Mouse (Mus musculus) kidney, embryonic 14.5 days (tissue): ENCODE results near the gene Dnm2. TPM values are rescaled to one million over a fixed set of nuclear protein-coding genes. Genes with fewer than 3 reads are reported as not detected.

ENCODE experiments used
- ATAC-seq: fragments of 200-750 bp; cut with Nextera tagmentation; 2 replicates; pipeline ENCODE4 v1.8.0; 2017; ENCODE audit warnings: moderate number of reproducible peaks, mild to moderate bottlenecking, moderate TSS enrichment, moderate library complexity; ENCODE audit not compliant: low FRiP score, low TSS enrichment
- H3K27ac ChIP-seq: fragments of 300-500 bp; sonication (generic); 2 replicates; pipeline ENCODE4 v1.5.1; 2014; ENCODE audit warnings: low read depth, mild to moderate bottlenecking, low read length, moderate library complexity, mixed read lengths
- H3K27me3 ChIP-seq: fragments of 300-500 bp; sonication (generic); 2 replicates; pipeline ENCODE4 v1.6.1; 2014; ENCODE audit warnings: mild to moderate bottlenecking, low read length; ENCODE audit not compliant: control insufficient read depth, insufficient read depth
- H3K36me3 ChIP-seq: fragments of 300-500 bp; sonication (generic); 2 replicates; pipeline ENCODE4 v1.6.1; 2014; ENCODE audit warnings: low read length, mixed read lengths; ENCODE audit not compliant: control insufficient read depth, insufficient read depth
- H3K4me1 ChIP-seq: fragments of 300-500 bp; sonication (generic); 2 replicates; pipeline ENCODE4 v1.6.1; 2014; ENCODE audit warnings: low read length, mixed read lengths; ENCODE audit not compliant: control insufficient read depth, insufficient read depth
- H3K4me2 ChIP-seq: fragments of 300-500 bp; sonication (generic); replicated peaks from 2 replicates; pipeline ENCODE4 v1.6.1; 2014; ENCODE audit warnings: low read depth, mild to moderate bottlenecking, low read length
- H3K4me3 ChIP-seq: fragments of 300-500 bp; sonication (generic); 2 replicates; pipeline ENCODE4 v1.5.1; 2014; ENCODE audit warnings: mild to moderate bottlenecking, low read length
- H3K9ac ChIP-seq: fragments of 300-500 bp; sonication (generic); 2 replicates; pipeline ENCODE4 v1.6.1; 2014; ENCODE audit warnings: low read depth, mild to moderate bottlenecking, low read length, moderate library complexity
- H3K9me3 ChIP-seq: fragments of 300-500 bp; sonication (generic); 2 replicates; pipeline ENCODE4 v1.6.1; 2016; ENCODE audit warnings: low read length; ENCODE audit not compliant: control insufficient read depth
- WGBS: fragments of 180-500 bp; shearing (Covaris S2); extraction: QIAGEN DNeasy Blood & Tissue Kit; methylation state at CpG from one replicate; pipeline ENCODE4 v1.1.7; 2014; 5-methylcytosine and 5-hydroxymethylcytosine counted together
- microRNA-seq: library from miRNA; unstranded; fragments of <30 nt; microRNA quantifications from one replicate; pipeline ENCODE4, GENCODE M21; 2016
- polyA plus RNA-seq: library from polyadenylated mRNA; unstranded; fragments of >200 nt; fragmentation: Nextera tagmentation; extraction: Ambion mirVana; gene quantifications from 2 replicates; pipeline ENCODE4 v1.2.1, GENCODE M21; 2014

The Dnm2 gene
- polyA plus RNA-seq, 1 experiment from 2014 or later = 66.1 TPM

DNA sequence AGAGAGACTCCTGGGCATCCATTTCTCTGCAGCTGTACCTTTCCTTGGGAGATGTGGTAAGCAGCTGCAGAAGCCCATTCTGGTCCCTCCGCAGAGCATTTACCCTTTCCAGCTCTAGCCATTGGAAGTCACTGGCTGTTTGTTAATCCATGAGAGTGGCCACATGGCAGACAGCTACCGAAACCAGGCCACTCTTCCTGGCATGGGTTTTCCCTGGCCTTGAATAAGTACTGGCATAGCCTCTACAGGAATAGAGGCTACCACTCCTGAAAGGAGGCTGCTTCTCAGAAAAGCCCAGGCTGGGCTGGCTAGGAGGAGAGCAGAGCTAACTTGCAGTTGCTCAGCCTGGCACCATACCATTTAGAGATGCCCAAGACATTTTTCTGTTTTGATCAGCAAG, 126.3 kb downstream of the Dnm2 start:
- Histone ChIP-seq H3K27me3 (no peaks in the 10 kb centered on the region), H3K4me2 (no peak overlapping the region), H3K4me1 (peaks cover 8% of the 10 kb centered on the region; the same call in 1 of the 2 replicates), H3K9ac (no peak overlapping the region), H3K36me3 (peaks cover 23% of the 10 kb centered on the region; the same call in 1 of the 2 replicates), H3K27ac (no peak overlapping the region), H3K9me3 (no peaks in the 10 kb centered on the region), H3K4me3 (no peak overlapping the region)
- no peak for ATAC-seq
- 97% methylated on average over 2 of the region's 2 CpGs for WGBS

DNA sequence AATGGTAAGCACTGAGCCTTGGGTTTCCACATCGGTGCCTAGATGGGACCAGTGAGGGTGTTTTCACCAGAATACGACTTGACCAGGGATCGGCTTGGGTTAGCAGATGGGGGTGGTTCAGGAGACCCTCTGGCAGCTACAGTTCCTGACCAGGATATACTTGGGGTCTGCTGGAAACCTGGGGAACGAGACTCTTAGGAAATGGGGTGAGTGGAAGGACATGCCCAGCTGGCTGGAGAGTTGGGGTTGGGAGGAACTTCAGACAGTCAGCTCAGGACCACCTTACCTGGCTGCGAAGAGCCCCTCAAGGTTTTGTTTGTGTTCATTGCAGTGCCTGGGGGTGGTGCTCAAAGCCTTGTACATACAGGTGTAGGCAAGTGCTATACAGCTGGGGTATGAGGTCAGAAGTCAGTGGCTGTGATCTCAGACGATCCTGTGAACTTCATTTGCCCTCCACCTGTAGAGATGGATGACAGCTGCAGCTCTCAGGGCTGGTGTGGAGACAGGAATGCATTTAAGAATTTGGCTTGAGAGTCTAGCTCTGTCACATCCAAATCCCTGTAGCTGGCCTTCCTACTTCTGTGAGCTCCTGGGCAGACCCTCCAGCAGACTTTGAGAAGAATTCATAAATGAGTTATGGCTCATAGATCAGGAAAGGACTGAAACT, 129.0 kb downstream of the Dnm2 start:
- H3K4me1 ChIP-seq = 0 out of 2 replicates have a peak, but pooled peaks cover 3% of the 10 kb centered on the region
- no peak overlapping the region for H3K4me3 ChIP-seq
- WGBS = 86% methylated on average over 6 of the region's 6 CpGs
- H3K27ac ChIP-seq = no peak overlapping the region
- peaks cover 30% of the 10 kb centered on the region for H3K36me3 ChIP-seq
- H3K4me2 ChIP-seq = no peak overlapping the region
- no peaks in the 10 kb centered on the region for H3K9me3 ChIP-seq
- ATAC-seq = no peak
- no peaks in the 10 kb centered on the region for H3K27me3 ChIP-seq
- H3K9ac ChIP-seq = no peak overlapping the region

DNA sequence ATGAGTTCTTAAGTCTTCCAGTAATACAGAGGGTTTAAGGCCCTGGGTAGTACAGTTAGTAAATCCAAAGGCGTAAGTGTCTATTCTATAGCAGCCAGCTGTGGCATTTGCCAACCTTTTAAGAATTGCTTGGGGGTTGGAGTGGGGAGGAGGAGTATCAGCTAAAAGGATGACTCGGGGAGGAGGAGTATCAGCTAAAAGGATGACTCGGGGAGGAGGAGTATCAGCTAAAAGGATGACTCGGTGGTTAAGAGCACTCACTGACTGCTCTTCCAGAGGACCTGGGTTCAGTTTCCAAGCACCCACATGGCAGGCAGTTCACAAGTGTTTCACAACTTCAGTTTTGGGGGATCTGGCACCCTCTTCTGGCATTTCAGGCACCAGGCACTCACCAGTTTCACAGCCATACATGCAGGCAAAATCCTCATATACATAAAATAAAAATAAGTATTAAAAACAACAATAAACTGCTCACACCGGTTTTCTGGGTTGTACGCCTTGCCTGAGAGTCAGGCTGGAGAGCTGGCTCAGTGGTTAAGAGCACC, 130.6 kb downstream of the Dnm2 start:
- H3K36me3 ChIP-seq = peaks cover 24% of the 10 kb centered on the region
- no peak overlapping the region for H3K9ac ChIP-seq
- H3K4me1 ChIP-seq = 0 out of 2 replicates have a peak, but pooled peaks cover 3% of the 10 kb centered on the region
- 92% methylated on average over 6 of the region's 6 CpGs for WGBS
- H3K27me3 ChIP-seq = no peaks in the 10 kb centered on the region
- ATAC-seq = no peak
- H3K4me3 ChIP-seq = no peak overlapping the region
- no peak overlapping the region for H3K27ac ChIP-seq
- H3K9me3 ChIP-seq = no peaks in the 10 kb centered on the region
- H3K4me2 ChIP-seq = no peak overlapping the region

DNA sequence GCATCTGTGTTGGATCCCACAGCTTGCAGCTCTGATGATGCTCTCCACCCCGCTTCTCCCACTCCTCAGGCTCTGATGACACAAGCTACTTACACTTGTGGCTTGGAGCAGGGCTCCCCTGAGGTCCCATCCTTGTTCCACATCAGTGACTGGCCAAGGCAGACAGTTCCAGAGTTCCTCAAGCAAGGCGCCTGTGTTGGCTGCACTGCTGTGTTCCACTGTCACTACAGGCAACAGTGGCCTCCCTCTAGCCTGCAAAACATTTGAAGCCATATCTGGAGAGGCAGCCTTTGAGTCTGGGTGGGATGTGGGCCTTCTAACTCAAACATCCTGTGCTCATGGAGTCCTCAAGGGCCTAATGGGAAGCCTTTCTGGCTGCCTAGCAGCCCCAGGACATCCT, 132.3 kb downstream of the Dnm2 start:
- WGBS = 83% methylated on average over 2 of the region's 2 CpGs
- Histone ChIP-seq H3K4me3 (no peak overlapping the region), H3K27ac (no peak overlapping the region), H3K9ac (no peak overlapping the region), H3K27me3 (no peaks in the 10 kb centered on the region), H3K4me2 (no peak overlapping the region), H3K9me3 (no peaks in the 10 kb centered on the region), H3K36me3 (peaks cover 15% of the 10 kb centered on the region), H3K4me1 (0 out of 2 replicates have a peak, but pooled peaks cover 3% of the 10 kb centered on the region)
- ATAC-seq = no peak

Small RNA genes lying within 50 kb of the gene (microRNA-seq; reads per million reads assigned to microRNA genes)
- gene Mir199a-1 = 4.0 reads per million, percentile 16 among the genes with 10 or more reads in this experiment

Other genes with a start within 250 kb of the Dnm2 start
- gene Keap1, start 185.5 kb upstream of the Dnm2 start, polyA plus RNA-seq = 26.8 and 34.2 TPM in 2 replicates
- 0.07 and 0.19 TPM in 2 replicates for gene S1pr5, start 176.5 kb upstream of the Dnm2 start, polyA plus RNA-seq
- gene Atg4d, start 159.6 kb upstream of the Dnm2 start, polyA plus RNA-seq = 35.5 and 43.7 TPM in 2 replicates
- 15.3 and 18.6 TPM in 2 replicates for gene Kri1, start 136.9 kb upstream of the Dnm2 start, polyA plus RNA-seq
- gene Cdkn2d, start 133.5 kb upstream of the Dnm2 start, polyA plus RNA-seq = 45.3 and 56.2 TPM in 2 replicates
- 33.7 and 36.0 TPM in 2 replicates for gene Ap1m2, start 112.6 kb upstream of the Dnm2 start, polyA plus RNA-seq
- gene Slc44a2, start 104.2 kb upstream of the Dnm2 start, polyA plus RNA-seq = 46.2 and 80.5 TPM in 2 replicates
- 122 and 235 TPM in 2 replicates for gene Ilf3, start 57.0 kb upstream of the Dnm2 start, polyA plus RNA-seq
- 55.7 and 76.0 TPM in 2 replicates for gene Qtrt1, start 13.1 kb upstream of the Dnm2 start, polyA plus RNA-seq
- 118 and 156 TPM in 2 replicates for gene Tmed1, start 85.3 kb downstream of the Dnm2 start, polyA plus RNA-seq
- 3.8 and 4.8 TPM in 2 replicates for gene AB124611, start 101.3 kb downstream of the Dnm2 start, polyA plus RNA-seq
- 46.9 and 60.3 TPM in 2 replicates for gene Carm1, start 122.0 kb downstream of the Dnm2 start, polyA plus RNA-seq
- gene Timm29, start 167.8 kb downstream of the Dnm2 start, polyA plus RNA-seq = 27.0 and 41.3 TPM in 2 replicates
- gene Yipf2, start 167.9 kb downstream of the Dnm2 start, polyA plus RNA-seq = 23.4 and 24.0 TPM in 2 replicates
- gene Smarca4, start 191.3 kb downstream of the Dnm2 start, polyA plus RNA-seq = 105 and 125 TPM in 2 replicates